Mouse (Mus musculus) left cerebral cortex, postnatal 36 days (tissue): ENCODE measurements at regions not wholly inside any gene's neighbourhood (a gene's known extent, or its start where the extent isn't known, plus 50 kb on each side); places are given as distances from the start of the nearest gene placed in this dataset.
A peak's percentile ranks its signal among the peaks of the same experiment; 100 is the strongest.

Source experiments
- DNase-seq, 2 experiments: peaks; one replicate each; pipeline ENCODE4 v3.0.0; 2021 to 2022; ENCODE audit warnings: low spot score in 2 of 2, mixed read lengths in 1 of 2
- intact Hi-C: fragments of 180-260 bp; cut with DNase I; formaldehyde crosslinking; loops from one replicate; pipeline ENCODE4 v1.15.1; 2025

DNA sequence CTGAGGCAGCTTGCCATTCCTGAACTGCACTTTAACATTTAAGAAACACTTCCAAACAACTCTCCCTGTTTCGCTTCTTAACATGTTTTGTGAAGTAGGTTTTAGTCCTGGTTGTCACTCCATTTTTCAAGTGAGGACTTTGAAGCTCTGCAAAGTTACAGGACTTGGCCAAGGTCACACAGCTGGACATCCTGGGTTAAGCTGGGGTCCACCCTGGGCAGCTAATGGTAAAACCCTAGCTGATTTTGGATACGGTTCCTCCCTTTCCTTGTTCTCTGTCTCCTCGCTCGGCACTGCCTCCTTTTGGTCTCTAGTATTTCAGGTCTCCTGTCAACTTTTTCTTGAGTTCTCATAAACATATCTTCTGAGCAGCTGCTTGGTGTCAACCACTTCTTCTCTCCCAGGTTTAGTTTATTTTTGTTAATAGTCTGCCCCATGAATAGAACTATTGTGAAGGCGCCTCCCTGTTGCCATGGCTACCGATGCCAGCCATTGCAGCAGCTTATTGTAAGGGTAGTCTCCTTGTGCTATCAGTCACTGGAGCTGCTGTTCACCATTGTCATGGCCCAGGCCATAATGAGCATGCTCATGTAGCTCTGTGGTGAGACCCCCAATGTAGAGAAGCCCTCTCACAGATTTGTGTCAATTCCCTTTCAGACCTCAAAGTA, 292.5 kb downstream of the Tmem38b start:
- intact Hi-C loops, result no loop called here
- DNase-seq, result peak in 1 of 2 experiments; percentile 5

- intact Hi-C loops, result no loop called here
- no peak for DNase-seq
Measured at GRCm38 (mm10) chr4:54128717-54129698, 303.2 kb downstream of the Tmem38b start.

- no peak for DNase-seq
Measured at GRCm38 (mm10) chr4:54156146-54156545, 330.3 kb downstream of the Tmem38b start.

GRCm38 (mm10) chr4:54161337-54161993, 335.6 kb downstream of the Tmem38b start:
- intact Hi-C loops, result no loop called here
- no peak for DNase-seq

More at GRCm38 (mm10) chr4:54156146-54156545, 330.3 kb downstream of the Tmem38b start:
- intact Hi-C loops, result no loop called here

DNA sequence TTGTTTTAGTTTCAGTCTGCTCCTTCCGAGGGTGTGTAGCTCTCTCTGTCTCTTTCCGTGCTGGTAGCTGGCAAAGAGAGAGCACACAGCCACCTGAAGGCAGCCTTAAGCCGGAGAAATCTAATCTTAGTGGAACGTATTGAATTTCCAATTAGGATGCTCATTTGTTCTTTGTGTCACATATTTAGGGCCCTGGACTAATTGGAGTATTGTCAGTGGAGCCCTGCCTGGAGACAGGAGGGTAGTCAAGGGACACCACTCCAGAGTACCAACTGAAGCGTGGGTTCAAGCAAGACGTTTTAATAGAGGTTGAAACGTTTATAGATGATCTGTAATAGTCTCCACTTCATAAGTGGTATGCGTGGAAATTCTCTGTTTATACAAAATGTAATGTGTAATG, 336.5 kb downstream of the Tmem38b start:
- DNase-seq, result no peak
- intact Hi-C loops, result no loop called here

DNA sequence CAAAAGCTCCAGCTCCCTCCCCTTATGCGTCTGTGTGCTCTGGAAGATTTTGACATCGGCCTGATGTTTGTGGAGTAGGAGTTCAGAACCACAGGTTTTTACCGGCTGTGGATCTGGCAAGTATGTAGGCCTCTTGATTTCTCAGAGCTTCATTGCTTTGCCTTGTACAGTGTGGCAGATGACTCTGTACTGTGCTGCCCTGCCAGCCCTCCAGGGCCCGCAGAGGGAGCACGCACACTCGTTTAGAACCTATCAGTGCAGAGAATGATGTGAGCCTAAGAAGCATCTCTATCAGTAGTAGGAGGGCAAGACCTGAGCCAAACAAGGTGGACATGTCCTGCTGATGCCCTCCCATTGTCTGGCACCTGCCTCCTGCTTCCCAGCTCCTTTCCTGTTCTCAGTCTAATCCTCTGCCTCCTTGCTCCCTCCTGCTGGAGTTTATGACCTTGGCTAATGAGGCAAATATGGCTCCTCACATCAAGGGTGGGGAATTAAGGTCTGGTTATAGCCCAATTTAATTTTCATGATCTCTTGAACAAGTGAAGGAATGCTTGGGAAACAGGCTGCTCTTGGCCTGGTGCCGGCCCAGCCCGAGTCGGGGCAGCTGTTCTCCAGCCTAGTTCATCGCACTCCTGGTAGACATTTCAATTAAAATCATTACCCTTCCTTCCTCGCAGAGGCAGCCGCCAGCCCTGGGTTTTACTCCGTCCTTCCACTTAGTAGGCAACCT, 344.5 kb downstream of the Tmem38b start:
- intact Hi-C loops, result no loop called here
- no peak for DNase-seq

DNA sequence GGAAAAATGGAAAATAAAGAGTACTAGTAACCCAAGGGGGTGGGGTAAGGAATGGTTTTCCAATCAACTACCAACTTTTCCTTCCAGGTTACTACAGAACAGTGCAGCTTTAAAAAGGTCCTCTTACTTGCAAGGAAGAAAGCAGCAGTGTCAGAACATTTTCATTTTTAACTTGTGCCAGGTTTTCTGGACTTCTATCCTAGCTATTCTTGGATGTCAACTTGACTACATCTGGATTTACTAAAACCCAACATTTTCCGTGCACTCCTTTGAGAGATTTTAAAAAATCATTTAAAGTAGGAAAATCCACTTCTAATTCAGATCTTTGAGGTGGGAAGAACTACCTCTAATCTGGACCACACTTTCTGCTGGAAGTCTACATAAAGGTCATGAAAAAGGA, 358.4 kb downstream of the Tmem38b start:
- DNase-seq, result no peak
- intact Hi-C loops, result no loop called here

GRCm38 (mm10) chr4:54195734-54196133, 369.9 kb downstream of the Tmem38b start:
- no peak for DNase-seq
- intact Hi-C loops, result no loop called here

- intact Hi-C loops, result no loop called here
- DNase-seq, result no peak
Measured at GRCm38 (mm10) chr4:54202440-54202839, 376.6 kb downstream of the Tmem38b start.

DNA sequence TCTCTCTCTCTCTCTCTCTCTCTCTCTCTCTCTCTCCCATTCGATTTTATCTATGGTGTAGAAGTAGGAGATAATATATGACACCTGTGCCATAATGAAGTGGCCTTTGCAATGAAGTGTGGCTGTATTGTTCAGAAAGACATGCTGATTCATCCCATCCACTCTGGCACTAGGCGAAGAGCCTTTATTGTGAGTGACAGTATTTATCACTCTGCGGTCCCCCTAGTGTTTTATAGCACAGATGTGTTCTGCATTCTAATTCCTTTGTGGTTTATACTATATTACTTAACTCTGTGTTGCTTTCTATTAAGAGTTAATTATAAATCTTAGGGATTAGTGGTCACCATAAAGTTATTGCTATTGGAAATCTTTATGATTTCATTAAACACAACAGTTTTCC, 398.7 kb downstream of the Tmem38b start:
- intact Hi-C loops, result no loop called here
- no peak for DNase-seq
